Mouse (Mus musculus) stomach, postnatal 0 days (tissue): ENCODE data around the gene Rapgef3. TPM values are rescaled to one million over a fixed set of nuclear protein-coding genes. Genes with fewer than 3 reads are reported as not detected.

Source experiments
- ATAC-seq: fragments of 200-750 bp; cut with Nextera tagmentation; 2 replicates; pipeline ENCODE4 v1.8.0; 2017; ENCODE audit not compliant: low FRiP score, low TSS enrichment
- DNase-seq: peaks from one replicate; pipeline ENCODE4 v3.0.0-alpha.2; 2016; ENCODE audit warnings: low spot score
- H3K27ac ChIP-seq: fragments of 300-500 bp; sonication (generic); replicated peaks from 2 replicates; pipeline ENCODE4 v1.5.1; 2014; ENCODE audit warnings: mild to moderate bottlenecking, control low read depth
- H3K27me3 ChIP-seq: fragments of 300-500 bp; sonication (generic); 2 replicates; pipeline ENCODE4 v1.6.1; 2014; ENCODE audit warnings: low read length; ENCODE audit not compliant: control insufficient read depth, insufficient read depth
- H3K36me3 ChIP-seq: fragments of 300-500 bp; sonication (generic); 2 replicates; pipeline ENCODE4 v1.6.1; 2014; ENCODE audit warnings: low read length, mixed read lengths; ENCODE audit not compliant: control insufficient read depth, insufficient read depth
- H3K4me1 ChIP-seq: fragments of 300-500 bp; sonication (generic); replicated peaks from 2 replicates; pipeline ENCODE4 v1.6.1; 2014; ENCODE audit warnings: antibody characterized with exemption; ENCODE audit not compliant: control insufficient read depth, insufficient read depth
- H3K4me2 ChIP-seq: fragments of 300-500 bp; sonication (generic); replicated peaks from 2 replicates; pipeline ENCODE4 v1.6.1; 2014; ENCODE audit warnings: low read depth, mild to moderate bottlenecking, control low read depth, moderate library complexity
- H3K4me3 ChIP-seq: fragments of 300-500 bp; sonication (generic); 2 replicates; pipeline ENCODE4 v1.5.1; 2014; ENCODE audit warnings: low read depth, low read length, control low read depth
- H3K9ac ChIP-seq: fragments of 300-500 bp; sonication (generic); 2 replicates; pipeline ENCODE4 v1.6.1; 2014; ENCODE audit warnings: mild to moderate bottlenecking, low read length, control low read depth, mixed read lengths
- H3K9me3 ChIP-seq: fragments of 300-500 bp; sonication (generic); 2 replicates; pipeline ENCODE4 v1.6.1; 2016; ENCODE audit warnings: low read length; ENCODE audit not compliant: control insufficient read depth
- CTCF ChIP-seq: IDR thresholded peaks from 2 replicates; pipeline ENCODE4 v1.5.1; 2016; ENCODE audit warnings: antibody characterized with exemption, low read depth, mild to moderate bottlenecking, moderate library complexity
- EP300 ChIP-seq: optimal IDR thresholded peaks from 2 replicates; pipeline ENCODE3; 2016; ENCODE audit warnings: antibody characterized with exemption
- WGBS: fragments of 180-500 bp; shearing (Covaris S2); extraction: QIAGEN DNeasy Blood & Tissue Kit; methylation state at CpG from one replicate; pipeline ENCODE4 v1.1.7; 2014; 5-methylcytosine and 5-hydroxymethylcytosine counted together
- polyA plus RNA-seq: library from polyadenylated mRNA; unstranded; fragments of >200 nt; fragmentation: Nextera tagmentation; extraction: Ambion mirVana; gene quantifications from 2 replicates; pipeline ENCODE4 v1.2.1, GENCODE M21; 2015

Rapgef3 gene
- polyA plus RNA-seq, 1 experiment from 2014 or later: 3.2 TPM

DNA sequence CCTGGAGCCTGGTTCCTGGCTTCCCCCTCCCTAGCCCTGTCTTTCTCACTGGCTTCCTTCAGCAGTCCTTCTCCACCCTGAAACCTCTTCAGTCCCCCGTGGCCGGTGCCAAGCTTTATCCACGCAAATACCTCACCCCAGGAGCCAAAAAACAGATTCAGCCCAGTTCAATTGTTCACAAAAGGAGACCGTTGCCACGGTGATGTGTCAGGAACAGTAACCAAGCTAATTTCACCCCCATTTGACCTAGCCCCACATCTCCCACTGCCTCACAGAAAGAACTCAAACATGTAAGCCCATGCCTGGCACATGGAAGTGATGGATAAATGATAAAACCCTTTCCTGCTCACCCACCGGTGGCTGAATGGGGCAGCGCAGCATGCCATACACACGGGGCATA lies 1.6 kb downstream of the Rapgef3 start:
- Histone ChIP-seq H3K4me1 (peaks cover 7% of the 10 kb centered on the region; the same call in 1 of the 2 replicates), H3K9me3 (no peaks in the 10 kb centered on the region), H3K36me3 (no peaks in the 10 kb centered on the region), H3K4me3 (peak overlapping the region; percentile 50), H3K27me3 (0 out of 2 replicates have a peak, but pooled peaks cover 2% of the 10 kb centered on the region), H3K9ac (no peak overlapping the region), H3K4me2 (peak overlapping the region; percentile 89), H3K27ac (no peak overlapping the region)
- 32% methylated on average over 8 of the region's 8 CpGs for WGBS
- ATAC-seq (no peak), DNase-seq (no peak)
- peak; percentile 20 for TF ChIP-seq CTCF
- no peak for TF ChIP-seq EP300

GRCm38 (mm10) chr15:97765090-97765794 lies 2.5 kb downstream of the Rapgef3 start:
- no peak overlapping the region for H3K27ac ChIP-seq
- peak overlapping the region; percentile 13; the same call in 1 of the 2 replicates for H3K4me3 ChIP-seq
- peaks cover 7% of the 10 kb centered on the region; the same call in 1 of the 2 replicates for H3K4me1 ChIP-seq
- TF ChIP-seq CTCF (no peak), EP300 (no peak)
- no peaks in the 10 kb centered on the region for H3K9me3 ChIP-seq
- H3K9ac ChIP-seq: 0 out of 2 replicates have a peak overlapping the region, but pooled peaks have one; percentile 27
- H3K4me2 ChIP-seq: 0 out of 2 replicates have a peak overlapping the region, but pooled peaks have one; percentile 17
- no peak for ATAC-seq
- H3K36me3 ChIP-seq: no peaks in the 10 kb centered on the region
- no peak for DNase-seq
- H3K27me3 ChIP-seq: 0 out of 2 replicates have a peak, but pooled peaks cover 2% of the 10 kb centered on the region
- 53% methylated on average over 13 of the region's 13 CpGs for WGBS

GRCm38 (mm10) chr15:97764532-97764931 lies 3.2 kb downstream of the Rapgef3 start:
- H3K9ac ChIP-seq: no peak overlapping the region
- ATAC-seq (no peak), DNase-seq (no peak)
- H3K4me2 ChIP-seq: no peak overlapping the region
- no peaks in the 10 kb centered on the region for H3K9me3 ChIP-seq
- TF ChIP-seq CTCF (no peak), EP300 (no peak)
- 0 out of 2 replicates have a peak, but pooled peaks cover 2% of the 10 kb centered on the region for H3K27me3 ChIP-seq
- no peak overlapping the region for H3K27ac ChIP-seq
- peaks cover 7% of the 10 kb centered on the region; the same call in 1 of the 2 replicates for H3K4me1 ChIP-seq
- no peaks in the 10 kb centered on the region for H3K36me3 ChIP-seq
- WGBS: 59% methylated on average over 2 of the region's 2 CpGs
- no peak overlapping the region for H3K4me3 ChIP-seq

GRCm38 (mm10) chr15:97763256-97764049 lies 4.3 kb downstream of the Rapgef3 start:
- Histone ChIP-seq H3K4me2 (no peak overlapping the region), H3K4me1 (peaks cover 7% of the 10 kb centered on the region; the same call in 1 of the 2 replicates), H3K27me3 (0 out of 2 replicates have a peak, but pooled peaks cover 2% of the 10 kb centered on the region), H3K9me3 (no peaks in the 10 kb centered on the region), H3K9ac (no peak overlapping the region), H3K27ac (no peak overlapping the region), H3K4me3 (no peak overlapping the region), H3K36me3 (no peaks in the 10 kb centered on the region)
- ATAC-seq: no peak
- 66% methylated on average over 9 of the region's 9 CpGs for WGBS
- no peak for DNase-seq
- no peak for TF ChIP-seq CTCF
- no peak for TF ChIP-seq EP300

GRCm38 (mm10) chr15:97762733-97763132 lies 5.0 kb downstream of the Rapgef3 start:
- 0 out of 2 replicates have a peak, but pooled peaks cover 2% of the 10 kb centered on the region for H3K27me3 ChIP-seq
- ATAC-seq: no peak
- H3K27ac ChIP-seq: no peak overlapping the region
- no peak overlapping the region for H3K4me3 ChIP-seq
- H3K9me3 ChIP-seq: no peaks in the 10 kb centered on the region
- H3K9ac ChIP-seq: no peak overlapping the region
- TF ChIP-seq CTCF: no peak
- TF ChIP-seq EP300: no peak
- no peak overlapping the region for H3K4me2 ChIP-seq
- no peaks in the 10 kb centered on the region for H3K36me3 ChIP-seq
- no peak for DNase-seq
- peaks cover 5% of the 10 kb centered on the region; the same call in 1 of the 2 replicates for H3K4me1 ChIP-seq
- WGBS: 57% methylated on average over 9 of the region's 9 CpGs
